Mouse (Mus musculus): ENCODE results near the gene Cav3.

The Cav3 gene

DNA sequence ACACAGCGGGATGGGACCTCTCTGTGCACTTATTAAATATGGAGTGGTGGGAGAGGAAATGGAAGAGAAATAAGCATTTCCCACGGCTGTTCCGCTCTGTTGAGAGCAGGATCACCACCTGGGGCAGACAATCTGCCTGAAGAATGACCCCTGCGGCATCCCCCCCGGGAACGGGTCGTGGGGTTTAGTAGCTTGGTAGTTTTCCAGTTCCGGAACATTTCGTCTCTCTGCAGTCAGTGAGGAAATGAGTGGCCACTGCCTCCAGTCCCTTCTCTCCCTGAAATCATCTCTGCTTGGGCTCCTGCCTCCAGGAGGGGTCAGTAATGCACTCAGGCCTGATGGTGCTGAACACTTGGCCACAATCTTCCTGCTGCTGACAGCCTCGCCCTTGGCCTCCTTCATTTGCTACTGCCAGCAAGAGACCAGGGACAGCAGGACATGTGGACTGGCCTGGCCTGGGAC, 35.3 kb downstream of the Cav3 start:
- no peak for DNase-seq (ENCODE audit: extremely low read depth, low read depth, low spot score)

DNA sequence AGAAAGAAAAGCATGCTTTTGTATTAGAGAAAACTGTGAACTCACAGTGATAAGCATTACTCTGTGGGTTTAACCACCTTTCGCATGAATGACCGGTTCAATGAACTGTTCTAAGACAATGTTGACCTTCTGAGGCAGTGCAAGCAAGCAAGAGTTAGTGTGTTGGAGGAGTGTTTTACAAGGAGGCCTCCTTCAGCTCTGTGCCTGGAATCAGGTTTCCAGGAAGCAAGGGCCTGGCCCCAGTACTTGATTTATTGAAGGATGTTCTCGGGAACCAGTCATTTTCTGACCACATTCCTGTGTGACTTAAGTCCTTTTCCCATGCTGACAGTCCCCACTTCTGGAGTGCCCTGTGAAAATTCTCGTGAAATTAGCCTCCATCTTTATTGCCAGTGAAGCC, 35.9 kb downstream of the Cav3 start:
- no peak for DNase-seq (ENCODE audit: extremely low read depth, low read depth, low spot score)

DNA sequence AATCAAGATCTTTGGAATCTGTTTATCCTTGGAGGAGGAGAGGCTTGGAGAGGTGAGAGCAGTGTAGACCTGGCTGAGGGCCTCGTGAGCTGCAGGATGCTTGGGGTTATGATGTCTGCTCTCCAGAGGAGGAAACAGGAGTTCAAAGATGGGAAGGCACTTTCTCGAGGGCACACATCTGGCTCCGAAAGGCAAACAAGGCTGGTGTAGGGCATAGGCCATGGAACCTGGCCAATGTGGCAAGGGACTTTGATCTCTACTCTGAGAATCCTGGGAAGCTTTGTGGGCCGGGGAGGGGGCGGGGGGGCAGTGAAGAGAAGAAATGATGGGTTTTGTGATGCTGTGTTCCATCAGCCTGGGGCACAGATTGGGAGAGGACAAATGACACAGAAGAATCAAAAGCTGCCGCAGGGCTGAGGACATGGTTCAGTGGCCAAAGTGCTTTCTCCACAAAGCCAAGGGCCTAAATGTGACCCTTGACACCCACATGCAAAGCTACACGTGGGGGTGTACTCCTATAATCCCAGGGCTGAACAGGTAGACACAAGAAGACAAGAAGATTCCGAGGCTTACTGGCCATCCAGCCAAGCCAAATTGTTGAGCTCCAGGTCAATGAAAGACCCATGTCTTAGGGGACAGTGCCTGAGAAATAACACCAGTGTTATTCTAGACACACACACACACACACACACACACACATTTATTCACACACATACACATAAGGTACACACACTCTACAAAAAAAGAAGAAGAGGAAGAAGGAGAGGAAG, 37.2 kb downstream of the Cav3 start:
- DNase-seq (ENCODE audit: extremely low read depth, low read depth, low spot score), result no peak

DNA sequence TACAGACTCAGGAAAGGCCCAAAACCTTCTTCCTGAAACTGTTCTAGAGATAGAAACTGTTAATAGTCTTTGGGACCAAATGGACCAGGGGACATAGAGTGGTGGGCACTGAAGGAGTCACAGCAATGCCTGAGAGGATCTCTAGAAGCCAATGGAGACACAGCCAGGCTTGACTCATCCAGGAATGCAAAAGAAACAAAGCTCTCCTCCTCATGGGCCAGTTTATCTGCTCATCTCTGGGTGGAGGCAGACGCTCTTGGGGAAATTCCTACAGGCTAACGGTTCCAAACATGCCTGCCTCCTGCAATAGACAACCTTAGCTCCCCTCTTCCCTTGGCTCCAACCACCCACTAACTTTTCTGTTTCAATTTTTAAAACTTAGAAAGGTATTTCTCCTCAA, 38.2 kb downstream of the Cav3 start:
- DNase-seq (ENCODE audit: extremely low read depth, low read depth, low spot score), result no peak

DNA sequence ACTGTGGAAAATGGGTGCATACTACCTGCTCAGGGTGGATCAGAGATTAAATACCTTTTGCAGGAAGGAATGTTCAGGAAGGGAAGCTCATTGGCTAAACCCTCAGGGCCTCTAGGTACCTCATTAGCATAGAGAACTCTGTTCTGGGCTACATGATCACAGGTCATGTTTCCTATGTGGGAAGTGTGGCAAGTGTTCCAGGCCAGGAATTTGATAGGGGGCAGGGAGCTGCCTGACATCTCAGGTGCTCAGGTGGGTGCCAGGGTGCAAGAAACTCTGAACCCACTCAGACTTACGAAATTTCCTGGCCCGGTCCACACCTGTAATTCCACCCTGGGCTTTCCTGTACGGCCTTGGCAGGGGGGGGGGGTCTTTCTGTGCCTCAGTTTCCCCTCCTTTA, 39.4 kb downstream of the Cav3 start:
- DNase-seq (ENCODE audit: extremely low read depth, low read depth, low spot score), result no peak

DNA sequence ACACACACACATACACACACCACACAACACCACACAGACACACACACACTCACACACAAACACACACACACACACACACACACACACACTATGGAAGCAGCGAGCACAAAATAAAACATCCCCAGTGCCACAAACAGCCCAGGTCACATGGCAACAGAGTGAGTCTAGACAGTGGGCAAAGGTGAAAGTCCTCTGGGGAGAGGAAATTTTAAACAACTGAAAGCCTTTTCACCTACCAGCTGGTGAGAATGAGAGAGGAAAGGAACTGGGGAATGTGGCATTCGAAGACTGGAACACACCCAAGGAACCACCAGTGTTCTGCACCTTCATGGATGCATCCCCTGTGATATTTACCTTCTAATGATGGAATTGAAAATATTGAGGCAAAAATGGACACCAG, 40.2 kb downstream of the Cav3 start:
- no peak for DNase-seq (ENCODE audit: extremely low read depth, low read depth, low spot score)

DNA sequence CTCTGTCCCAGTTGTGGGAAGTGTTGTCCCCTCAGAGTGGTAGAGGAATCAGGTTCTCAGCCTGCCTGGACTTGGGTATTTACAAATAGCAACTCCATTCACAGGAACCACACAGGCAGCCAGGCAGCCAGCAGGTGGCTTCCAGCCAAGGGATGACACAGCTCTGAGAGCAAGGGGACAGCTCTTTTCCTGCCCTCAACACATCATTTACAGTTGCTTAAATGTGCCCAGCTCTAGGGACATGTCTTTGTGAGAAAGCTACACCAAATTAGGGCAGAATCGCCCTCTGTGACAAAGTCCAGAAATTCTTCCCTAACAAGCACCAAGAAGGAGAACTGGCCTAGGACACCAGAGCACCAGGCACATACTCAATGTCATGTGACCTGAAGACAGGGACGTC, 41.9 kb downstream of the Cav3 start:
- no peak for DNase-seq (ENCODE audit: extremely low read depth, low read depth, low spot score)

DNA sequence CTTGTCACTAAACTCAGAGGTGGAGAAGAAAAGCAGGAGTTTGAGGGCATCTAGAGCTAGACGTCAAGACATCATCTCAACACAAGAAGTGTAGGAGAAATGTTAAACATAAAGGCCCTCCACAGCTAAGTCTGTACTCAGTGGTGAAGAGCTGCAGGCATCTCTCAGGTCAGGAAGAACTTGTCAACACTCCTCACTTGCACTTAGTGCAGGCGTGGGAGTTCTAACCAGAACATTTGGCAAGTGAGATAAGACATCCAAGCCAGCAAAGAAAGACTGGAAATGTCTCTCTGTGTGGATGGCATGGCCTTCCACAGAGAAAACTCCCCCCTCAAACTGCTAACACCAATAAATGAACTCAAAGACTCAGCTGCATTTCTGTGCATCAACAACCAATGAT, 48.3 kb downstream of the Cav3 start:
- DNase-seq (ENCODE audit: extremely low read depth, low read depth, low spot score), result no peak

DNA sequence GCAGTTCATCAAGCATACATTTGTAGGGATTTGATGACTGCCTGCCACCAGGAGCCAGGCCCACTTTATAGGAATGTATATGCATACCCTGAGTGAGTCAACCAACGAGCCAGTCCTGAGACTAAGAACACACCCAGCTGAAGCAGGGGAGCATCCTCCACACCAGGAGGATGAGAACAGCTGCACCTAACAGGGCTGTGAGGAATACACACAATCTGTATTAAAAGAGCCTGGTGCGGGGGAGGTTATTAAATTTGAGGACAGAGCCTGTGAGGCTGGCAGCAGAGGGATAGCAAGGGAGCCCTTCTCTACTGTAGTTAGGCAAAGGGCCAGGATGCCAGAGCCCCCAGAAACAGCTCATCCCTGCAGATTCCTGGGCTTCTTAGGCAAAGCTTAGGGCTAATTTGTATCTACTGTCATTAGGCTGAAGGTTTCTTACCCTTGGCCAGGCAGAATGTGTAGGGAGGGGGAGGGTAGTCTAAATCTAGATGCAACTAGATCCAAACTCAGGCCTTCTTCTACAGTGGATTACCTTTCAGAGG, 50.4 kb downstream of the Cav3 start:
- DNase-seq (ENCODE audit: extremely low read depth, low read depth, low spot score), result no peak

DNA sequence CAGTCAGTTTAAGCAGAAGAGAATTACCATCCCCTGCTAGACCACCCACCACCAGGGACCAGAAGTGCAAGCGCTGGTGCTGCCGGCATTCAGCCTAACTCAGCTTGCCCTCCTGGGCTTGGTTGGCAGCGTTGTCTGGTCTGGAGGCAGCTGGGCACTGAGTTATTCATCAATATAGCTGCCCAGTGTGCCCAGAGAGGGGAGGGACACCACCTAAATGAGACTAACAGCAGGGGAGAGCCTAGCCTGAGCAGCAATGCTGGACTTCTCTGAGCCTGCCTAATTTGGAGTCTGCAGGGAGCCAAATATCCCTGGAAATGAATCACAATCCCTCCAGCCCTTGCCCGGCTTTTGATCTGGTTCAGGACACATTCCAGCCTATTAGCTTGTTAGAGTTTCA, 51.0 kb downstream of the Cav3 start:
- no peak for DNase-seq (ENCODE audit: extremely low read depth, low read depth, low spot score)

DNA sequence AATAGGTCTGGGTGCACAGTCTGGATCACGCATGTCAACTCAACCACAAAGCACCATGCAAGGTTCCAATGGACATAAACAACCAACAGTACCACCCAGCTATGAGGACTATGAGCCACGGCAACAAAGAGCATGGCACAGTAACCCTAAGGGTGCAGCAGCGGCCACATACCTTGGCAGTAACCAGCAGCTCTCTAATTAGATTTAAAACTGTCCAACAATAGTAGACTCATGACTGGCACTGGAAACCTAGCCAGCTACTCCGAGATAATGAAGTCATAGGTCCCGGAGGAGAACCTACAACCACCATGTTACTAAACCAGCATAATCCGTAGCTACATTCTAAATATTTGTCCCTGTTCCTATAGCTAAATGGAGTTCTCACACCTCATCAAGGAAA, 55.3 kb downstream of the Cav3 start:
- no peak for DNase-seq (ENCODE audit: extremely low read depth, low read depth, low spot score)

DNA sequence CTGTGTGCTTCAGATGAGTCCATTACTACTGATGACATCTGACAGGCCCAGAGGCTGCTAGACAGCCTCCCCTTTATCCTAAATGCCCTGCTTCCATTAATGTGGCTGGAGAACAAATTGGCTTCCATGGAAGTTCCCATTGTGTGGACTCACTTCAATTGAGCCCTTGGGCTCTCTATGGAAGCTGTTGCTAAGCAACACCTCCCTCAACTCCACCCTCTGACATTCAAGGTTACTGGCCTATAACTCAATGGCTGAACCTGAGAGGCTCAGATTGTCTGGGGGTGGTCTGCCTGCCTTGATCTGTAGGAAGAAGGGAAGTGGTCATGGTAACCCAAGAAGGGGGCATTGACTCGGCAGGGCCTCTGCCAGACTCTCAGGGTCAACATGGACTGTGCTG, 57.2 kb downstream of the Cav3 start:
- no peak for DNase-seq (ENCODE audit: extremely low read depth, low read depth, low spot score)

DNA sequence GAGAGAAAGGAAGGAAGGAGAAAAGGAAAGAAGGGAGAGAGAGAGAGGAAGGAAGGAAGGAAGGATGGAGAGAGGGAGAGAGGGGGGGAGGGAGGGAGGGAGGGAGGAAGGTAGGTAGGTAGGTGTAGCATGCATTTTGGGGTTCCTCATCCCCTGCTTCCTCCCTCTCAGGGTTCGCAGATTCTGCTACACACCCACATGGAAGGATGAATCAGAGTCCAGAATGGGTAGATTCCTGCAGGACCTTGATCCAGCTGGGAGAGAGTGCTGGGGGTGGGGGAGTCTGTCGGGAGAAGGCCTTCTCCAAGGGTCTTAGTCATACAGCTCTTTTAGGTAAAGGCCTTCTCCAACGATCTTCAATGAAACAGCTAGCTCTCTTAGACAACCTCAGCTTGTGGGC, 58.3 kb downstream of the Cav3 start:
- DNase-seq (ENCODE audit: extremely low read depth, low read depth, low spot score), result no peak

DNA sequence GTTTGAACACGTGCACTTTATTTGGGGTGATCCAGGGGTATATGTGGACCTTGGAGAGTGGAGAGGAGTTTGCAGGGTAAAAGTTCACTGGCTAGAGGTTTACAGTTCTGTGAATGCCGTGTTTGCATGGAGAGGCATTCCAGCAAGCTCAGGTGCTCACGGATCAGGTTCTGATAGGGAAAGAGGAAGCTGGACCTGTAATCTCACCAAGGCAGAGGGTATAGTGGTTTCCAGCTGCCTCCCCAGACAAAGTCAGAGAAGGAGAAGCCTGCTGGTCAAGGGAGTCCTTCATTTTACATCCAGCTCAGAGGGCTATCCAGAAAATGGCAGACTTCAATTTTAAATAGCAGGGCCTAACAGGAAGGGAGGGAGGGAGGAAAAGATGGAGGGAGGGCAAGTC, 58.7 kb downstream of the Cav3 start:
- no peak for DNase-seq (ENCODE audit: extremely low read depth, low read depth, low spot score)
